Mouse (Mus musculus): ENCODE measurements around the gene Rnf212b.

DNA sequence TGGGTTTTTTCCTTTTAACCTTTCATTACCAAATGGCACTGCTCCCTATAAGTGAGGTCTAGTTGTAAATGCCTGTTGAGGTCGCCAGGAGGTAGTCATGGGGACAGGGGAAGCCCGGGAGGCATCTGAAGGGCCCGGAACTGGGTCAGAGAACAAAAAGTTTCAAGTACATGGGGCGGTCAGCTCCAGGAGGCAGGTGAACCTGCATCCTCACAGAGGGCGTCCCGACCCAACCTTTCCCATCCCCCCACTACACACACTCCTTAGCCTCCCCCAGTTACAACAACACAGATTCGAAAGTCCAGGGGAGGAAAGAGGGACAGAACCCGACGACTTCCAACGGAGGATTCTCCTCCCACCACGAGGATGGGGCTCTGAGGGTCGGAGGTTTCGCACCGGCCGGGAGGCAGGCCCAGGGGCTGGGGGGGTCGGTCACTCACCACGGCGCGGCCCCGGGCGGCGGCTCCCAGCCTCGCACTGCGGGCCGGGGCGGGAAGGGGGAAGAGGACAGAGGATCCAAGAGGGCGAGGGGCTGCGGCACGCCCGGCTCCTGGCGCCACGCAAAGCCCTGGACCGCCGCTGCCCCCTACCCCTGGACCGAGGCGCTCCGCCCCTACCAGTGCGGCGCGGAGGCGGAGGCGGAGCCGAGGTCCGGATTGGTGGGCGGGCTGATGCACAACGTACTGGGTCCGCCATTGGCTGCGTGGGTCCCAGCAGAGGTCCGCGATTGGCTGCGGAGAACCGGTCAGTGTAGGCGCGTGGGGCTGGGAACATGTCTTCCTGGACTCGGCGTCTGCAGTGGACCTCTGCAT lies 49.8 kb downstream of the Rnf212b start:
- TF ChIP-seq POLR2A (IDR thresholded peaks at IDR 0.05; ENCODE audit: borderline replicate concordance, insufficient read depth, low read length) (peak; percentile 81), CTCF (IDR thresholded peaks at IDR 0.05; ENCODE audit: borderline replicate concordance, insufficient read depth, low read depth, low read length) (no peak)
